Mouse (Mus musculus) cortical plate, adult 2 months (tissue): Measurements from ENCODE around the gene Ilvbl.

ENCODE experiments used
- CTCF ChIP-seq: fragments of 200-500 bp; IDR thresholded peaks from 2 replicates; pipeline ENCODE4 v1.5.1; 2011; ENCODE audit warnings: mild to moderate bottlenecking, control low read depth, low read length; ENCODE audit not compliant: insufficient read depth; ENCODE audit errors: extremely low read depth
- POLR2A ChIP-seq: fragments of 200-500 bp; IDR thresholded peaks from 2 replicates; pipeline ENCODE4 v1.6.1; 2011; ENCODE audit warnings: mild to moderate bottlenecking, low read length, control low read depth; ENCODE audit not compliant: insufficient read depth; ENCODE audit errors: extremely low read depth

GRCm38 (mm10) chr10:78592856-78593379, 18.8 kb downstream of the Ilvbl start:
- no peak for TF ChIP-seq POLR2A
- no peak for TF ChIP-seq CTCF
